Mouse (Mus musculus) erythroblast, embryonic 14.5 days (primary cell): ENCODE data around the gene Col6a5. TPM values are rescaled to one million over a fixed set of nuclear protein-coding genes. Genes with fewer than 3 reads are reported as not detected.

Experiments used
- H3K27me3 ChIP-seq: 2 replicates; pipeline ENCODE4 v1.6.1; 2012; ENCODE audit warnings: inconsistent platforms; ENCODE audit not compliant: control insufficient read depth
- H3K36me3 ChIP-seq: 2 replicates; pipeline ENCODE4 v1.6.1; 2012; ENCODE audit warnings: mild to moderate bottlenecking, inconsistent platforms; ENCODE audit not compliant: control insufficient read depth
- H3K4me1 ChIP-seq: 2 replicates; pipeline ENCODE4 v1.6.1; 2012; ENCODE audit warnings: inconsistent platforms; ENCODE audit not compliant: control insufficient read depth
- H3K4me3 ChIP-seq: replicated peaks from 2 replicates; pipeline ENCODE3; 2012; ENCODE audit warnings: moderate library complexity, mild to moderate bottlenecking, inconsistent platforms
- H3K9me3 ChIP-seq: 2 replicates; pipeline ENCODE4 v1.6.1; 2012; ENCODE audit warnings: low read length, inconsistent platforms, mixed read lengths; ENCODE audit not compliant: control insufficient read depth
- GATA1 ChIP-seq: IDR thresholded peaks from 2 replicates; pipeline ENCODE4 v1.6.1; 2012; ENCODE audit warnings: low read length, inconsistent platforms, mixed read lengths
- TAL1 ChIP-seq: IDR thresholded peaks from 3 replicates; pipeline ENCODE4 v1.6.1; 2012; ENCODE audit warnings: low read length, inconsistent platforms, mixed read lengths
- polyA plus RNA-seq: library from polyadenylated mRNA; stranded (reverse); fragments of >175 nt; gene quantifications from 2 replicates; pipeline ENCODE4 v1.2.3, GENCODE M21; 2012

Gene Col6a5
- polyA plus RNA-seq, 1 experiment, result not detected

DNA sequence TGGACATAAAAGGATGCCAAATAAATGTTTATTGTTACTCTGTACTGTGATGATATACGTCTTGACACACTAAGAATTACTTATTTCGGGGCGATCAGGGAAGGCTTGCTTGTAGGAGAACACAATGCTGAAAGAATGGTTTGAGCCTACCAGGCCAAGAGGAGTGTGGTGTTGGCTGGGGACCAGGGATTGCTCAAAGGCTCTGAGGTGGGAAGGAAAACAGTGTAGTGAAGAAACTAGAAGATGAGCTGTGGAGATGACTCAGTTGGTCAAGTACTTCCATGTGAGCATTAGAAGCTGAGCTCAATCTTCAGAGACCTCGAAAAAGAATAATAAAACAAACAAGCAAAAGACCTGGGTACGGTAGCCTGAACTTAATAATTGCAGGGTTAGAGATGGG lies 146.0 kb downstream of the Col6a5 start:
- TF ChIP-seq GATA1 (no peak), TAL1 (no peak)
- H3K9me3 ChIP-seq, result peaks cover 10% of the 10 kb centered on the region
- H3K4me3 ChIP-seq, result no peak overlapping the region
- no peaks in the 10 kb centered on the region for H3K27me3 ChIP-seq
- H3K36me3 ChIP-seq, result no peaks in the 10 kb centered on the region
- no peaks in the 10 kb centered on the region for H3K4me1 ChIP-seq

DNA sequence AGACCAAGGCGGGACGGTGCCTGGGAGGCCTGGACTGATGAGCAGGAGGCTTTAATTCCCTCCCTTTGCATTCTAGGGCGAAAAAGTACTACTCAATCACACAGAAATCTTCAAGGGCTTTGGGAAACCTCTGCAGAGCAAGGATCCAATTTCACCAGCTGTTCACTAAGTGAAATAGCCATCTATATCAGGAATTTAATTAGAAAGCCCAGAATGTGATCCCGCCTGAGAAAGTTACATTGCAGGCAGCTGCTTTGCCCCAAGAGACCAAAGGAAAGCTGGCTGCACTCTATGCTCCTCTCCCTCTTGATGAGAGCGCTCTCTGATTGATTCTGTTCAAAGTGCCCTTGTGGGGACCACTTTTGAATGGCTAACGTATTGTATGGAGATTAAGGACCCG lies 149.0 kb downstream of the Col6a5 start:
- no peak for TF ChIP-seq GATA1
- TF ChIP-seq TAL1, result no peak
- no peak overlapping the region for H3K4me3 ChIP-seq
- no peaks in the 10 kb centered on the region for H3K4me1 ChIP-seq
- no peaks in the 10 kb centered on the region for H3K36me3 ChIP-seq
- H3K27me3 ChIP-seq, result no peaks in the 10 kb centered on the region
- H3K9me3 ChIP-seq, result peaks cover 10% of the 10 kb centered on the region

DNA sequence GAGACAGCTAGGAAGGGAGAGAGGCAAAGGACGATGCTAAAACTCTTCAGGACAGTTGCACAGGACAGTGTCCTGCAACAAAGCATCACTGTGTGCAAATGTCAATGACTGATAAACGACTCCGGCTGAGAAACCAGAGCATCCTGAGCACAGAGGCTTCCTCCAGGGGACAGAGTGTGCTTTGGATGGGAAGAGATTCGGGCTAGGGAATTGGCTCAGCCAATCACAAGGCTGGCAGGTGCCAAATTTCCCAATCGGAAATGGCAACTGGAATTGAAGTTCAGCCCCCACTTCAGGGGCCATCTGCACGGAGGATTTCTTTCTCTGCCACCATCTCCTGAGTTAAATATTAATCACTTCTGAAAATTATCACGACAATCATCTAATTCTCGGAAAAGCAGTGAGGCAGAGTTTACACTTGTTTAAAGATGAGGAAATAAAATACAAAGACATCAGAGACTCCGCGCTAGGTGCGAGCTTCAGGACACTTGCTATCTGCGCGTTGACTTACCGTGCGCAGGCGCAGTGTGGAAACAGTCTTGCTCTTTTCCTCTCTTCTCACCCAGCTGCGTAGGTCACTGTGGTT lies 151.4 kb downstream of the Col6a5 start:
- TF ChIP-seq TAL1 (no peak), GATA1 (no peak)
- Histone ChIP-seq H3K4me3 (no peak overlapping the region), H3K9me3 (peaks cover 10% of the 10 kb centered on the region), H3K36me3 (no peaks in the 10 kb centered on the region), H3K27me3 (no peaks in the 10 kb centered on the region), H3K4me1 (no peaks in the 10 kb centered on the region)

Other genes starting within 250 kb of the Col6a5 start
- under 0.01 TPM in 1 of 2 replicates, not detected in the other for gene Col6a6, start 132.5 kb downstream of the Col6a5 start, polyA plus RNA-seq
- gene Col6a4, start 136.1 kb upstream of the Col6a5 start, polyA plus RNA-seq, result not detected in 2 replicates
- 0.04 and 0.07 TPM in 2 replicates for gene Glyctk, start 197.5 kb upstream of the Col6a5 start, polyA plus RNA-seq
- 0.41 and 0.51 TPM in 2 replicates for gene Wdr82, start 210.3 kb upstream of the Col6a5 start, polyA plus RNA-seq
- gene Ppm1m, start 239.1 kb upstream of the Col6a5 start, polyA plus RNA-seq, result 0.33 and 0.45 TPM in 2 replicates
- 0.48 and 0.87 TPM in 2 replicates for gene Twf2, start 242.5 kb upstream of the Col6a5 start, polyA plus RNA-seq